Mouse (Mus musculus): ENCODE results near the gene Gtf2a2.

The Gtf2a2 gene

GRCm38 (mm10) chr9:70012408-70012901 is at the start of gene Gtf2a2:
TSS of gene Gtf2a2 (plus strand) at chr9:70012550.
- ChIA-PET POLR2A (interaction anchor here (0.6 to 2.5 kb wide), 33 partner anchors 9 to 531 kb away, joined by 3 to 21 read pairs (median 4); partner anchors contain the start of gene Bnip2 (in 2 of the 4)), CTCF (interaction anchor here in 1 of 4 experiments (1.2 kb wide), 1 partner anchor 71 kb away, joined by 3 read pairs; no protein-coding TSS in a partner anchor)

GRCm38 (mm10) chr9:69964370-69964769 is 48.0 kb upstream of the Gtf2a2 start:
- POLR2A ChIA-PET = no interaction called here
- CTCF ChIA-PET = no interaction called here

GRCm38 (mm10) chr9:69985526-69985925 is 26.8 kb upstream of the Gtf2a2 start:
- CTCF ChIA-PET = interaction anchor here in 1 of 4 experiments (0.6 kb wide), 1 partner anchor 66 kb away, joined by 4 read pairs; no protein-coding TSS in a partner anchor
- POLR2A ChIA-PET = interaction anchor here in 1 of 4 experiments (0.5 kb wide), 1 partner anchor 163 kb away, joined by 3 read pairs; no protein-coding TSS in a partner anchor

- ChIA-PET CTCF (interaction anchor here in 3 of 4 experiments (0.5 to 0.6 kb wide), 3 partner anchors 26 to 497 kb away, joined by 3 to 13 read pairs (median 4); no protein-coding TSS in a partner anchor), POLR2A (interaction anchor here in 2 of 4 experiments (0.5 kb wide), 2 partner anchors 163 to 237 kb away, joined by 3 read pairs; no protein-coding TSS in a partner anchor)
Observed at GRCm38 (mm10) chr9:69986063-69986462, 26.3 kb upstream of the Gtf2a2 start.

GRCm38 (mm10) chr9:69986571-69986970 is 25.8 kb upstream of the Gtf2a2 start:
- POLR2A ChIA-PET = interaction anchor here in 1 of 4 experiments (0.5 kb wide), 1 partner anchor 238 kb away, joined by 3 read pairs; no protein-coding TSS in a partner anchor

GRCm38 (mm10) chr9:69987579-69987978 is 24.8 kb upstream of the Gtf2a2 start:
- CTCF ChIA-PET = interaction anchor here in 1 of 4 experiments (1.1 kb wide), 1 partner anchor 39 kb away, joined by 5 read pairs; no protein-coding TSS in a partner anchor
- POLR2A ChIA-PET = no interaction called here

More at GRCm38 (mm10) chr9:69986571-69986970, 25.8 kb upstream of the Gtf2a2 start:
- CTCF ChIA-PET = interaction anchor here in 1 of 4 experiments (0.5 kb wide), 1 partner anchor 498 kb away, joined by 3 read pairs; no protein-coding TSS in a partner anchor

GRCm38 (mm10) chr9:69988706-69989302 is 23.5 kb upstream of the Gtf2a2 start:
- POLR2A ChIA-PET = interaction anchor here in 3 of 4 experiments (0.5 to 1.2 kb wide), 10 partner anchors 9 to 218 kb away, joined by 3 to 4 read pairs (median 3); partner anchors contain the start of genes Gtf2a2 (in 1 of the 3) and Myo1e (in 1 of the 3)
- CTCF ChIA-PET = interaction anchor here in 3 of 4 experiments (0.6 to 2.1 kb wide), 5 partner anchors 11 to 182 kb away, joined by 3 to 5 read pairs (median 3); no protein-coding TSS in a partner anchor

GRCm38 (mm10) chr9:69989303-69990121 is 22.8 kb upstream of the Gtf2a2 start, which contains the start of gene Bnip2:
TSS of gene Bnip2 (plus strand) at chr9:69989466.
- ChIA-PET CTCF (interaction anchor here in 2 of 4 experiments (0.7 to 2.1 kb wide), 3 partner anchors 10 to 119 kb away, joined by 3 to 5 read pairs (median 3); no protein-coding TSS in a partner anchor), POLR2A (interaction anchor here in 2 of 4 experiments (0.8 to 1.2 kb wide), 8 partner anchors 21 to 93 kb away, joined by 3 to 4 read pairs (median 4); partner anchors contain the start of gene Gtf2a2 (in 1 of the 2))

GRCm38 (mm10) chr9:69990346-69990745 is 22.0 kb upstream of the Gtf2a2 start:
- CTCF ChIA-PET = interaction anchor here in 2 of 4 experiments (0.6 to 2.1 kb wide), 3 partner anchors 9 to 412 kb away, joined by 3 to 5 read pairs (median 4); no protein-coding TSS in a partner anchor
- POLR2A ChIA-PET = no interaction called here

GRCm38 (mm10) chr9:69992841-69993277 is 19.5 kb upstream of the Gtf2a2 start:
- ChIA-PET CTCF (no interaction called here), POLR2A (no interaction called here)

- POLR2A ChIA-PET = interaction anchor here in 1 of 4 experiments (1.3 to 2.7 kb wide), 2 partner anchors 19 to 549 kb away, joined by 3 to 8 read pairs; partner anchors contain the start of genes Gtf2a2 and Sltm
- CTCF ChIA-PET = interaction anchor here in 1 of 4 experiments (0.6 kb wide), 1 partner anchor 491 kb away, joined by 4 read pairs; no protein-coding TSS in a partner anchor
Observed at GRCm38 (mm10) chr9:69993479-69993878, 18.9 kb upstream of the Gtf2a2 start.

- ChIA-PET POLR2A (interaction anchor here in 1 of 4 experiments (0.7 to 2.7 kb wide), 4 partner anchors 18 to 548 kb away, joined by 3 to 8 read pairs (median 4); partner anchors contain the start of genes Gtf2a2 and Sltm), CTCF (interaction anchor here in 1 of 4 experiments (1.2 kb wide), 1 partner anchor 115 kb away, joined by 3 read pairs; no protein-coding TSS in a partner anchor)
Observed at GRCm38 (mm10) chr9:69994547-69994946, 17.8 kb upstream of the Gtf2a2 start.

- CTCF ChIA-PET = interaction anchor here in 3 of 4 experiments (0.6 to 2.2 kb wide), 11 partner anchors 9 to 142 kb away, joined by 3 to 8 read pairs (median 4); partner anchors contain the start of gene Bnip2 (in 2 of the 3)
- POLR2A ChIA-PET = interaction anchor here in 3 of 4 experiments (0.6 to 3.5 kb wide), 4 partner anchors 13 to 227 kb away, joined by 3 to 21 read pairs (median 8); partner anchors contain the start of gene Gtf2a2 (in 1 of the 3)
Observed at GRCm38 (mm10) chr9:69999318-69999717, 13.0 kb upstream of the Gtf2a2 start.

GRCm38 (mm10) chr9:70003516-70003915 is 8.8 kb upstream of the Gtf2a2 start:
- ChIA-PET CTCF (interaction anchor here in 1 of 4 experiments (0.5 kb wide), 1 partner anchor 914 kb away, joined by 3 read pairs; no protein-coding TSS in a partner anchor), POLR2A (interaction anchor here in 3 of 4 experiments (0.7 to 2.4 kb wide), 3 partner anchors 9 to 141 kb away, joined by 3 to 8 read pairs (median 4); partner anchors contain the start of gene Gtf2a2 (in 2 of the 3))

- ChIA-PET CTCF (no interaction called here), POLR2A (interaction anchor here in 2 of 4 experiments (0.5 to 1.3 kb wide), 4 partner anchors 68 to 565 kb away, joined by 3 read pairs; no protein-coding TSS in a partner anchor)
Observed at GRCm38 (mm10) chr9:70006984-70007383, 5.4 kb upstream of the Gtf2a2 start.

GRCm38 (mm10) chr9:70007506-70008248 is 4.7 kb upstream of the Gtf2a2 start:
- ChIA-PET CTCF (interaction anchor here in 2 of 4 experiments (0.6 to 1.4 kb wide), 3 partner anchors 8 to 1091 kb away, joined by 3 to 6 read pairs (median 3); no protein-coding TSS in a partner anchor), POLR2A (interaction anchor here in 1 of 4 experiments (0.6 to 1.3 kb wide), 2 partner anchors 10 to 128 kb away, joined by 3 to 4 read pairs; no protein-coding TSS in a partner anchor)

Measured in embryonic stem cell, embryonic (primary cell).